Mouse (Mus musculus) left cerebral cortex, postnatal 4 days (tissue): ENCODE measurements around the gene Sema3c. TPM values are rescaled to one million over a fixed set of nuclear protein-coding genes. Genes with fewer than 3 reads are reported as not detected.
"Not testable (repeated sequence)": the region's sequence is repeated elsewhere in the genome, so short reads cannot be mapped to it uniquely, and the experiment has no call there.

Experiments used
- DNase-seq: peaks from one replicate; pipeline ENCODE4 v3.0.0-alpha.2; 2022
- intact Hi-C: fragments of 180-260 bp; cut with DNase I; formaldehyde crosslinking; loops from one replicate; pipeline ENCODE4 v1.15.1; 2025
- total RNA-seq, 2 experiments: library from RNA; stranded (reverse); gene quantifications; 2 replicates each; pipeline ENCODE4 v1.2.3; 2021

Gene Sema3c
- 10 to 100 TPM; 24.6 TPM for total RNA-seq

GRCm38 (mm10) chr5:17573694-17574380 lies at the start of gene Sema3c:
Gene Sema3c (plus strand): TSS chr5:17574281.
- no peak for DNase-seq

GRCm38 (mm10) chr5:17531165-17531564 lies 42.9 kb upstream of the Sema3c start:
- DNase-seq, intact Hi-C loops: not testable (repeated sequence)

More at GRCm38 (mm10) chr5:17573694-17574380, at the start of gene Sema3c:
- intact Hi-C loops, result loop anchor here (5.0 kb wide), 1 partner anchor 637 kb away; no protein-coding TSS in a partner anchor

- intact Hi-C loops, result no loop called here
- no peak for DNase-seq
Observed at GRCm38 (mm10) chr5:17543141-17543540, 30.9 kb upstream of the Sema3c start.

- intact Hi-C loops, result no loop called here
- DNase-seq, result no peak
Observed at GRCm38 (mm10) chr5:17544904-17545449, 29.1 kb upstream of the Sema3c start.

- intact Hi-C loops, result no loop called here
- no peak for DNase-seq
Observed at GRCm38 (mm10) chr5:17551693-17552092, 22.4 kb upstream of the Sema3c start.

GRCm38 (mm10) chr5:17556073-17556473 lies 18.0 kb upstream of the Sema3c start:
- DNase-seq, result no peak
- intact Hi-C loops, result no loop called here

GRCm38 (mm10) chr5:17556715-17557265 lies 17.3 kb upstream of the Sema3c start:
- DNase-seq, result no peak
- intact Hi-C loops, result no loop called here

GRCm38 (mm10) chr5:17571571-17571970 lies 2.5 kb upstream of the Sema3c start:
- intact Hi-C loops, result loop anchor here (5.0 kb wide), 1 partner anchor 634 kb away; no protein-coding TSS in a partner anchor
- DNase-seq, result no peak

DNA sequence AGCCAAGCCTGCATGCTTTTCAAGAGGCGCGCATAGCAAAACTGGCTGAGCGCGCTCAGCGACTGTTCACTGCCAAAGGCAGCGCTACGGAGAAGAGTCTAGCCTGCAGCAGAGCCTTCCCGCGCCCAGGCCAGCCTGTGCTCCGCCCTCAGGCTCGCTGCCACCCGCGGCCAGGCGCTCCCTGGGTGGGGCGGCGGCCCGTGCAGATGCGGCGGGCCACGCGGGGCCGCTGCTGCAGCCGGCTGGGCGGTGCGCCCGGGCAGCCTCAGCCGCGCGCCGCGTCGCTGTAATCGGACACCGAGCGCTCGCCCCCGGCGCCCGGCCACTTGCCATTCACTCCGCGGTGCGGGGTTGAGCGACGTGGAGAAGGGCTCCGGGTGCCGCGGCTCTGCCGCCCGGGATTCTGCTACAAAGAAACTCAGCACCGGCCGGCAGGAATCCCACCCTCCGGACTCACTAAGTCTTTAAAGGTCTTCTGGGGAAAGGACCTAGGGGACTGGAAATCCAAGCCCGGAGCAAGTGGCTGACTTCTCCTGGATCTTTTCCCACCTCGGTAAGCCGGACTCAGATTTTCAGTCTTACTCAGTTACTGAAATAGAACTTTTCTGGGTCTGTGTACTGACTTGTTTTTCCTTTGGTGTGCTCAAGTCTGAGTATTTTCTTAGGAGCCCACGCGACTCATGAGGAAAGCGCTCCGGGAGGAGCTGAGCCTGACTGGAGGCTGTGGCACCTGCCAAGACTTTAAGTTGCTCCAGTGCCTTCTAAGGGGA lies 517 bp downstream of the Sema3c start:
- intact Hi-C loops, result loop anchor here (5.0 kb wide), 2 partner anchors 193 to 637 kb away; no protein-coding TSS in a partner anchor
- peak; percentile 55 for DNase-seq

GRCm38 (mm10) chr5:17575183-17575495 lies 1.1 kb downstream of the Sema3c start:
- intact Hi-C loops, result loop anchor here (5.0 kb wide), 1 partner anchor 192 kb away; no protein-coding TSS in a partner anchor
- DNase-seq, result no peak

- no peak for DNase-seq
- intact Hi-C loops, result loop anchor here (5.0 kb wide), 1 partner anchor 191 kb away; no protein-coding TSS in a partner anchor
Observed at GRCm38 (mm10) chr5:17576069-17576468, 2.0 kb downstream of the Sema3c start.

DNA sequence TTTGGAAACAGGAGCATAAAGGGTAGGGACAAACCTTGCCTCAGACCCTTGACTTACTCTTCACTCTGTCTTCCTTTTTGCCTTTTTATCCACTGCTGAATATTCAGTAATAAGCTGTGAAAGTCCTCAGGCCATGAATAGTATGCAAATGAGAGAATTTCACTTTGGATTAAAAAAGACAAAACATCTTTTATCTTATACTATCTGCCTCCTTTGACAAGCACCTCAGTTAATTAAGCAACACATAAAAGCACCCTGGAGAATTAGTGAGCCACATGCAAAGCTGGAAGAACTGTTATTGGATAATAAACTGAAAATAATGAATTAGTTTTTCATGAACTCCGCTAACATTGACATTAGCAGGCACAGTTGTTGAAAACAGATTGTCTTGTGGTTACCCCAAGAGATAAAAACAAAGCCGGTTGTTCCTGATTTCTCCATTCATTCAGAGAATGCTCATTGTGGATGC lies 8.0 kb downstream of the Sema3c start:
- intact Hi-C loops, result no loop called here

GRCm38 (mm10) chr5:17584299-17584945 lies 10.3 kb downstream of the Sema3c start:
- intact Hi-C loops, result no loop called here
- DNase-seq, result no peak

More for the DNA sequence above, 8.0 kb downstream of the Sema3c start:
- no peak for DNase-seq

GRCm38 (mm10) chr5:17586518-17587210 lies 12.6 kb downstream of the Sema3c start:
- no peak for DNase-seq
- intact Hi-C loops, result no loop called here

DNA sequence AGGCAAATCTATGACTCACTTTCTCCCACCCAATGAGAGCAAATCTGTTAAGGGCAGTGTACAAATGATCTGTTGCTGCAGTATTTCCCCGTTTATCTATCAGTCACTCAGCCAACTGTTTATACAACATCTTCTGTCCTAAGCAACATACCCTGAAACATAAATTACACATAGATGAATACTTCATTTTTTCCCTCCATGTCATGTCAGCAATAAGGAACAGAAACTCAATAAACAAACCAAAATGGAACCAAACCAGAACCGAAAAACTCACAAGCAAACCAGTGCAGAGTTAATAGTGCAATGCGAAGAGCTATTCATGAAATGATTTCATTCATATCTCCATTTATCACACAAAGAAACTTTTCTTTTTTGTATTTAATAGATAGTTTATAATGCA lies 17.8 kb downstream of the Sema3c start:
- no peak for DNase-seq
- intact Hi-C loops, result no loop called here

- no peak for DNase-seq
- intact Hi-C loops, result no loop called here
Observed at GRCm38 (mm10) chr5:17601700-17602099, 27.6 kb downstream of the Sema3c start.

GRCm38 (mm10) chr5:17620619-17621018 lies 46.5 kb downstream of the Sema3c start:
- intact Hi-C loops, result no loop called here
- DNase-seq, result no peak

DNA sequence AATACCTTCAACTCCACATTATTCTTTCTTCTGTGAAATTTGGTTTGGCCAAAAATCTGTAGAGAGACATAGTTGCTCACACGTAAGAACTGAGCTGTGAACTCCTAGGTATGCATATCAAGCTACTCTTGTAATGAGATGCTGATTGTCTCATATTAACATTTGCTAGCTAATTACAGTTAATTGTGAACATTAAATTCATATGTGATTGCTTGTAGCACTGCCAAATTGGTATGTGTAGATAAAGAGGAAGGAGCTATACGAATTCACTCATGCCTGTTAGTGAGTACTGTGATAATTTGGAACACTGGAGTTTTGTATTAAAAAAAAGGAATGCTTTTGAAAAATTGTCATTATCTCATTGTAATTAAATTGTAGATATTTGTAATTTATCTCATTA lies 48.5 kb downstream of the Sema3c start:
- intact Hi-C loops, result no loop called here
- DNase-seq, result no peak

- no peak for DNase-seq
- intact Hi-C loops, result no loop called here
Observed at GRCm38 (mm10) chr5:17628606-17629005, 54.5 kb downstream of the Sema3c start.

GRCm38 (mm10) chr5:17629599-17629998 lies 55.5 kb downstream of the Sema3c start:
- intact Hi-C loops, result no loop called here
- no peak for DNase-seq
